Mouse (Mus musculus): ENCODE data around the gene Abca4.
"Not testable (repeated sequence)": the region's sequence is repeated elsewhere in the genome, so short reads cannot be mapped to it uniquely, and the experiment has no call there.

The Abca4 gene

DNA sequence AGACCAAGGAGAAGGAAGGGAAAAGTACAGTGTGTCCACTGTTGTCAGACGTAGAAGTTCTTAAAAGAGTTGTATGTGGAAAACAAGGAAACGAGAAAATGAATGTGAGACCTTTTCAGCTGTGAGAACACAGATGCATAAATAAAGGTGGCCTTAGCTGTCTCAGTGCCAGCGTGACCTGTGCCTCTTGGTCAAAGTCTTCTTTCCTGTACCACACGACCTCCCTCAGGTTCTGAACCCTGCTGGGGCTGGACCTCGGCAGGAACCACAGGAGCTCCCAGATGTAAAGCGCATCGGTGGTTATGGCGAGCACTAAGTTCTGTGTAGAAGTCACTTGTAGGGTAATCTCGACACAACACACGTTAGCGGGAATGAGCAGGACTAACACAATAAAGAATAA, 165.3 kb downstream of the Abca4 start:
- in situ Hi-C loops (cut with MboI, MseI): no loop called here

DNA sequence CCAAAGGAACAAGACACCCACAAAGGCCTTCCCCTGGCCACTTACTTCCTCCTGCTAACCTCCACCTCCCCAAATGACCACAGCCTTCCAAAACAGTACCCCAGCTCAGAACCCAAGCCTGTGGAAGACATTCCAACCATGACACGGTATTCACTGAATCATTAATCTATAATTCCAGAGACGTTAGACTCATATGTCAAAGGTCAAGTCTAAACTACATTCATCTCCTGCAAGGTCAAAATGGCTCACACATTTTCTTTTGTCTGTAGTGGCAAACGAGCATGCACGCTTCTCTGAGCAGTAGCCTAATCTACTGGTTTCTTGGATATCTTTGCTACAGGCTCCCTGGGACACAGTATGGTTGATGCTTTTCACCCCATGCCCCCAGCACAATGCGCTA, 166.2 kb downstream of the Abca4 start:
- in situ Hi-C loops (cut with MboI, MseI): no loop called here

DNA sequence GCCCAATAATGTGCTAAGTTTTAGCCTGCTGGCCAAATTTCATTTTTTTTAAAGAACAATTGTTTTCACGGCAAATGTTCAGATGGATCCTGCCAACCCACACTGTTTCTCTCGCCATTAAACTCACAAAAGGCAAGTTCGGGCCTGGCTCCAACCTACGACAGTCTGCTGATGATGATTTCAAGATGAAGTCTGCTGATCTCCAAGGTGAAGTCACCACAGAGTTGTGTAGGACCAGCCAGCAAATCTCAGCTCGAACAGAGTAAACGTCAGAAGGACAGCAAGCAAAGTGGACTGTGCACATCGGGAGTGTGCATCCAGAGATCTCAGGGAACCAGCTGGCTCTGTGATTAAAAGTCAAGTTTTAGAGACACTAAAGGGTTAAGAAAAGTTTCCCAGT, 166.6 kb downstream of the Abca4 start:
- in situ Hi-C loops (cut with MboI, MseI): no loop called here

DNA sequence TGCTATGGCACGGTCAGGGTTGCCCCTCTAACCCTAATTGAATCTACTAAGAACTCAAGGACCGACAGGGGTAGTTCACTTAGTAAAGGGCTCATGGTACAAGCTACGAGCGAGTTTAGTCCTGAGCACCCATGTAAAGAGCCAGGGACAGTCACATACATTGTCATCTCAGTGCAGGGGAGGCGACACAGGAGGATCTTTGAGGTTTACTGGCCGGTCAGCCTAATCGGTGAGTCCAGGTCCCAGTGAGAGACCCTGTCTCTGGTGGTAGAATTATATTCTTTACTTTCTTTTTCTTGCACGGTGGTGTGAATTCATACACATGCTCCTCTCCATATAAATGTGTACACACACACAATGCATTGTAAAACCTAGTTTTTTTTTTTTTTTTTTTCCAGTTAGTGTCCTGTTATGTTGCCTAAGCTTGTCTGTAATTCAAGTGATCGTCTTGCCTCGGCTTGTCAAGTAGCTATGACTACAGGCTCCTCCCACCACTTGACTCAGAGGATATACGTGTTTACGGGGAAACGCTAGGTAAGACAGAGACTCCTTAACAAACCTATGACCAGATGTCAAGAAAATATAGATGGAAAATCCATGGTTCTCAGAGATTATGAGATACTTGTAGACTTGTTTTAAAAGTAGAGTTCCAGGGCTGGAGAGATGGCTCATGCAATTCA, 167.3 kb downstream of the Abca4 start:
- in situ Hi-C loops (cut with MboI, MseI): no loop called here

DNA sequence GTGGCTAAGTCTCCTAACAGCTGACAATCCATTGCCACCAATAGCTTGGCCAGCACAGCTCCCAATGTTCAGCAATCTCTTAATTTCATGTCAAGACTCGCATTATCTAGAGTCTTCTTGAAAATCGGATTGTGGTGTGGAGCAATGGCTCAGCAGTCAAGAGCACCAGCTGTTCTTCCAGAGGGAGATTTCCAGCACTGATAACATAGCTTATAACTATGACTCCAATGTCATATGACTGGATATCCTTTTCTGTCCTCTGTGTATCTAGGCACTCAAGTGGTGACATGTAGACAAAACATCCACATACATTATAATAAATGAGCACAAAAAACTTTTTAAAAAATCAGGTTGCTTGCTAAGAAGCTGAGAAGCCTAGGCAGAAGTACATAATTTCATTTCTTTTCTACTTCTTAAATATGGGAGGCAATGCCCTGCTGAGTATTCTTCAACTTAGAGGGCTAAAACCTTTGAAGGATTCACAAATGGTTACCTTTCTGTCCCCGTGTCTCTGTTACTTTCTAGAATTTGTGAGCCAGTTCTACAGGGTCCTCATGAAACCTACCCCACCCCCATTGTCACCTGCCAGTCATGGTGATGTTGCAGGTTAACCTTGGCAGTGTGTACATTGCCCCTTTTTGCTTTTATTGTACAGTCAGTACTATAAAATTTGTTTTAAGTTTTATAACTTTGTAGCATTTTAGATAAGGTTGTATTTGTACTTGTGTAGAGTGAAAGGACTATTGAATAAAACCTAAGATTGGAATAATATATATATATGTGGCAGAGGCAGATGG, 177.2 kb downstream of the Abca4 start:
- in situ Hi-C loops (cut with MboI, MseI): no loop called here

DNA sequence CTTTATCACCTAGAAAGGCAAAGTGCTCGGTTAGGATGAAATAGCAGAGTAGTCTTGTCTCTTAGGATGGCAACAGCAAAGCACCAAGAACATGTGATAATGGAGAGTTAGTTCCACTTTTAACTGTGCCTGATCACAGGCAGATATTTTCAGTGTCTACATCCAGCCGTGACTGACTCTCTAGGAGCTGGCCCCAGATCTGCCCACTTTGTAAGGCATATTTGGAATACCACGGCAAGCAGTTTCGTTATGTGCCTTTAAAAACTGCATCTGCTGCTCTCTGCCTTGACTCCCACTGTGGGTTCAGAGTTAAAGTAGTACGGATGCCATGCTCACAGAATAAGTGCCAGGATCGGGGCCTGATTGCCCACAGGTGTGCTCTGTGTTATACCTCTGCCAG, 182.7 kb downstream of the Abca4 start:
- in situ Hi-C loops (cut with MboI, MseI): not testable (repeated sequence)

Measured in T-helper 1 cell (primary cell).